Mouse (Mus musculus) left cerebral cortex, adult 2 months (tissue): ENCODE results near the gene Tex26. TPM values are rescaled to one million over a fixed set of nuclear protein-coding genes. Genes with fewer than 3 reads are reported as not detected.

Experiments used
- DNase-seq, 2 experiments: peaks; one replicate each; pipeline ENCODE4 v3.0.0; 2021 to 2022; ENCODE audit warnings: low spot score in 2 of 2, mixed read lengths in 1 of 2; ENCODE audit errors: extremely low spot score in 1 of 2
- H3K27ac ChIP-seq: fragments of 200-600 bp; 2 replicates; pipeline ENCODE4 v1.8.1; 2022
- H3K4me3 ChIP-seq: fragments of 200-600 bp; 2 replicates; pipeline ENCODE4 v1.8.1; 2022
- CTCF ChIP-seq: fragments of 200-600 bp; IDR thresholded peaks from 2 replicates; pipeline ENCODE4 v1.8.1; 2022; ENCODE audit warnings: antibody characterized with exemption, mild to moderate bottlenecking, moderate library complexity
- intact Hi-C: fragments of 180-260 bp; cut with DNase I; formaldehyde crosslinking; loops from one replicate; pipeline ENCODE4 v1.15.1; 2025
- total RNA-seq, 2 experiments: library from RNA; stranded (reverse); gene quantifications; 2 replicates each; pipeline ENCODE4 v1.2.3; 2021

The Tex26 gene
- total RNA-seq, 2 experiments from 2014 or later: 0.77 TPM; not detected in 1

DNA sequence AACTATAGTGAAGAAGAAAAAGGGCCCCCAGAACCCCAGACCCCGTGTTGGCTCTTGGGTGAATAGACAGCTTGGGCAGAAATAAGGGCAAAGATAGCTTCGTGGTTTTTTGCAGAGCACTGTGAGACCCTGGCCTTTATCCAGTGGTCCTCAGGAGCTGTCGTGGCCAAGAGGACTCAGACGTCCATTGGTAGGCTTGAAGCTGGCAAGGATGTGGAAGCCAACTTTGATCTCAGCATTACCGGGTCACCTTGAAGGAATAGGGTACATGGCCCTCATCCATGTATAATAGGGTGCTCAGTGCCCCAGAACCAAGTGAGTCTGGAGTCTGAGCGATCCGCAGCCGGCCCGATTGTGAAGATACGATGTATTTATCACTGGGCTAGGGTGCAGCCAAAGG, 26.8 kb upstream of the Tex26 start:
- intact Hi-C loops: loop anchor here (2.0 to 5.0 kb wide), 2 partner anchors 70 to 74 kb away; no protein-coding TSS in a partner anchor
- H3K4me3 ChIP-seq: peak overlapping the region; percentile 45

DNA sequence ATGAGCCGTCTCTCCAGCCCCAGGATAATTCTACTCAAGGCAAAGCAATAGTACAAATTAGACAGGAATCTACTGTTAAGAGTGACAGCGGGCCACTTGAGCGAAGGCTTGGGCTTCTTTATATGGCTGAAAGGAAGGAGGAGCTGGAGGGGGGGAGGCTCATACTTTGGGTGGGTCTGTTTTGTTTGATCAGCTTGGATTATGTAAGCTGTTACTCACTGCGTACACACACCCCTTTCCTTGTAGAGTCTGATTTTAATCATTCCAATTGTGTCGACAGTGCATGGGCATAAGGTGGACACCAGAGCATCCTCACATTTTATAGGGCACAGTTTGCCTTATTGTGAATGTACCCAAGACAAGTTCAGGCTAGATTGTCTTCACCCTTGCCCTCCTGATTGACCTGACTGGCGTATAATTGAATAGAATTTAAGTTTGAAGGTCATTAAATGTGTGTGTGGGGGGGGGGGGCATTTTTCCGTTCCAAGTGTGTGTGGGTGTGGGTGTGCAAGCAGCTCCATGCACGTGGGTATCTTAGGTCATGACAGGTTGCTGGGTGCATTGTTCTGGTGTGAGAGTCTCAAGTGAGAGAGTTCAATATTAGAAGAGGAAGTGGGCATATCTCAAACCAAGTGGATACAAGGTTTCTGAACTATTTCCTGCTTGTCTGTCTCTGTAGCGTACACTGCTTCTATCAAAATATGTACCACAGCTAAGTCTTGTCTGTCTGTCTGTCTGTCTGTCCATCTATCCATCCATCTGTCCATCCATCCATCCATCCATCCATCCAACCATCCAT, 24.9 kb upstream of the Tex26 start:
- Histone ChIP-seq H3K27ac (no peak overlapping the region), H3K4me3 (no peak overlapping the region)
- DNase-seq: no peak
- intact Hi-C loops: loop anchor here (5.0 kb wide), 1 partner anchor 68 kb away; no protein-coding TSS in a partner anchor
- no peak for TF ChIP-seq CTCF

More for the DNA sequence above, 26.8 kb upstream of the Tex26 start:
- H3K27ac ChIP-seq: peak overlapping the region; percentile 94
- no peak for DNase-seq
- no peak for TF ChIP-seq CTCF

GRCm38 (mm10) chr5:149417381-149417780, 22.1 kb upstream of the Tex26 start:
- no peak overlapping the region for H3K4me3 ChIP-seq
- intact Hi-C loops: no loop called here
- no peak for DNase-seq
- H3K27ac ChIP-seq: no peak overlapping the region
- peak; percentile 57 for TF ChIP-seq CTCF

DNA sequence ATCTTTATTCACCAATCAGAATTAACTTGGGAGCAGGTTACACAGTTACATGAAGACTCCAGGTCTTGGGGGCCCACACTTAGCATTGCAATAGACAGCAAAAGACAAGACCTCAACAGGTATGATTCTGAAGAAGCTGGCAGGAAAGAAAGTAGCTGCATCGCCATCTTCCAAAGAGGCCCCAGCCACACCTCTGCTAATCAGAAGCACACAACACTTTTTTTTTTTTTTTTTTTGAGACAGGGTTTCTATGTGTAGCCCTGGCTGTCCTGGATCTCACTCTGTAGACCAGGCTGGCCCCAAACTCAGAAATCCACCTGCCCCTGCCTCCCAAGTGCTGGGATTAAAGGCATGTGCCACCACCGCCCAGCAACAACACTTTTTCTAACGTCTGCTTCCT, 12.9 kb upstream of the Tex26 start:
- Histone ChIP-seq H3K27ac (no peak overlapping the region), H3K4me3 (no peak overlapping the region)
- no peak for TF ChIP-seq CTCF
- intact Hi-C loops: no loop called here
- DNase-seq: no peak

DNA sequence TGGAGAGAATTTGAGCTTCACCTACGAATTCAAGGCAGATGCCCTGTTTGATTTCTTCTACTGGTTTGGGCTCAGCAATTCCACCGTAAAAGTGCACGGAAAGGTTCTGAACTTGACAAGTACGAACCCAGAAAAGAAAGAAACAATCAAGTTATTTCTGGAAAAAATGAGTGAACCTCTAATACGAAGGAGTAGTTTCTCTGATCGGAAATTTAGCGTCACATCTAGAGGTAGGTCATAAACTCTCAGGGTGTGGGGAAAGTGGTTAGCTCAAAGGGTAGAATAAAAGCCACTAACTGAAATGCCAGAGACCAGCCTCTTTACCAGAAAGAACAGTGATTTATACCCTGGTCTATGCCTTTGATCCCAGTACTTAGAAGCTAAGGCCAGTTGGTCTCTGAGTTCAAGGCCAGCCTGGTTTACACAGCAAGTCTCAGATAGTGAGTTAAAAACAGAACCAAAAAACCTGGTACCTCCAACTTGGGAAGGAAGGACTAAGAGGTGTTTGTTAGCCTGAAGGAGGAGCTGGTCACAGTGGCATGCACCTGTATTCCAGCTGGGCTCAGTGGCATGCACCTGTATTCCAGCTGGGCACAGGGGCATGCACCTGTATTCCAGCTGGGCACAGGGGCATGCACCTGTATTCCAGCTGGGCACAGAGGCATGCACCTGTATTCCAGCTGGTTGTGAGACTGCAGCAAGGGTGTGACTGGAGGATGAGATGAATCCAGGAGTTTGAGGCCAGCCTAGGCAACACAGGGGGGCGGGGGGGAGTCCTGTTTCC, 12.0 kb upstream of the Tex26 start:
- no peak for TF ChIP-seq CTCF
- no peak overlapping the region for H3K4me3 ChIP-seq
- intact Hi-C loops: no loop called here
- no peak for DNase-seq
- H3K27ac ChIP-seq: no peak overlapping the region

DNA sequence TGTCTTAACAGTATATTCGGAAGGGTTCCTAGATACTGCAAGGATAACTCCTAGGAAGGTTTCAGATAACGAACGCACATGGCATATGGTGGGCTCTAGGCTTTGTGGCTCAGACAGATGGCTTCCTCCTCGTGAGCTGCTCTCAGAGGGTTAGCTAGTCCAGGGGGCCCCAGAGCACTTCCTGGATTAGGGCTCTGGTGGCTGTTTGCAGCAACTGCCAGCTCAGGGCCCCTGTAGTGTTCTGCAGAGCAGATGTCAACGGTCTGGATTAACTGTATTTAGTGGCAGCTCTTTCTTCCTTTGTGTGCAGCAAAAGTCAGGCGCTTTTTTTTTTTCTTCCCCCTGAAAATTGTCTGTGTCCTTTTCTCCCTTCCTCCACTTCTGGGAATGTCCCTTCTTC, 11.1 kb upstream of the Tex26 start:
- intact Hi-C loops: no loop called here
- no peak overlapping the region for H3K27ac ChIP-seq
- DNase-seq: no peak
- no peak for TF ChIP-seq CTCF
- H3K4me3 ChIP-seq: no peak overlapping the region

- intact Hi-C loops: no loop called here
- Histone ChIP-seq H3K4me3 (no peak overlapping the region), H3K27ac (no peak overlapping the region)
- TF ChIP-seq CTCF: no peak
- no peak for DNase-seq
These were observed 10.6 kb upstream of the Tex26 start for GRCm38 (mm10) chr5:149428810-149429255.

GRCm38 (mm10) chr5:149429541-149429940, 9.9 kb upstream of the Tex26 start:
- TF ChIP-seq CTCF: no peak
- intact Hi-C loops: no loop called here
- no peak for DNase-seq
- Histone ChIP-seq H3K27ac (no peak overlapping the region), H3K4me3 (no peak overlapping the region)

DNA sequence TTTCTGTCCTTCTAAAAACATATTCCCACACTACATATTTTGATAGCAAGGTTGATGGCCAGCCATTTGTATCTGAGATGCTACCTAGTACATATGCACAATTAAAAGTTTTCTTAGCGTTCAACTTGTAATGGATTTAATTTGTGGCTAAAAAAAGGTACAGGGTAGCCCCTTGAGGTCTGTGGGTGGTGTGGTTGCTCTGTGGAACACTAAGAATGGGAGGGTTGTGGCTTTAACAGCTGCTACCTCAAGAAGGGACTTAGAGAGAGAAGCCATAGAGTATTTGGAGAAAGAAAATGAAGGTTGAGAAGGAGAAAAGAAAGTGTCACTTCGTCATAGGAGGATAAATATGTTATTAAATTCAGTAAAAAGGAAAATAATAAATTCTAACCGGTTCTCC, 8.5 kb upstream of the Tex26 start:
- intact Hi-C loops: no loop called here
- no peak for TF ChIP-seq CTCF

GRCm38 (mm10) chr5:149433618-149434017, 5.8 kb upstream of the Tex26 start:
- Histone ChIP-seq H3K27ac (no peak overlapping the region), H3K4me3 (no peak overlapping the region)
- no peak for TF ChIP-seq CTCF
- DNase-seq: no peak
- intact Hi-C loops: no loop called here

More for the DNA sequence above, 8.5 kb upstream of the Tex26 start:
- no peak for DNase-seq
- no peak overlapping the region for H3K27ac ChIP-seq
- no peak overlapping the region for H3K4me3 ChIP-seq

- no peak for DNase-seq
- intact Hi-C loops: no loop called here
- Histone ChIP-seq H3K27ac (no peak overlapping the region), H3K4me3 (no peak overlapping the region)
- TF ChIP-seq CTCF: no peak
These were observed 5.2 kb upstream of the Tex26 start for GRCm38 (mm10) chr5:149434141-149434690.

GRCm38 (mm10) chr5:149436541-149436940, 2.9 kb upstream of the Tex26 start:
- intact Hi-C loops: loop anchor here (1.0 kb wide), 1 partner anchor 46 kb away; no protein-coding TSS in a partner anchor
- Histone ChIP-seq H3K27ac (no peak overlapping the region), H3K4me3 (no peak overlapping the region)
- no peak for TF ChIP-seq CTCF
- no peak for DNase-seq
